Mouse (Mus musculus): ENCODE data around the gene Tunar.
A peak's percentile ranks its signal among the peaks of the same experiment; 100 is the strongest.

Gene Tunar

GRCm38 (mm10) chr12:105333570-105333969 lies at the start of gene Tunar:
Gene Tunar, plus strand, starts transcription at chr12:105333870.
- DNase-seq (ENCODE audit: low spot score) = no peak

- DNase-seq (ENCODE audit: low spot score) = no peak
These were observed 21.1 kb upstream of the Tunar start for GRCm38 (mm10) chr12:105312571-105313035.

GRCm38 (mm10) chr12:105314328-105314727 lies 19.3 kb upstream of the Tunar start:
- no peak for DNase-seq (ENCODE audit: low spot score)

GRCm38 (mm10) chr12:105322160-105322559 lies 11.5 kb upstream of the Tunar start:
- peak; percentile 5 for DNase-seq (ENCODE audit: low spot score)

- no peak for DNase-seq (ENCODE audit: low spot score)
These were observed 6.6 kb upstream of the Tunar start for GRCm38 (mm10) chr12:105327051-105327450.

GRCm38 (mm10) chr12:105328396-105328795 lies 5.3 kb upstream of the Tunar start:
- no peak for DNase-seq (ENCODE audit: low spot score)

- no peak for DNase-seq (ENCODE audit: low spot score)
These were observed 2.4 kb downstream of the Tunar start for GRCm38 (mm10) chr12:105336094-105336420.

GRCm38 (mm10) chr12:105336421-105337289 lies 3.0 kb downstream of the Tunar start:
- DNase-seq (ENCODE audit: low spot score) = no peak

- no peak for DNase-seq (ENCODE audit: low spot score)
These were observed 3.8 kb downstream of the Tunar start for GRCm38 (mm10) chr12:105337290-105338005.

- no peak for DNase-seq (ENCODE audit: low spot score)
These were observed 4.7 kb downstream of the Tunar start for GRCm38 (mm10) chr12:105338256-105338977.

GRCm38 (mm10) chr12:105341523-105341922 lies 7.9 kb downstream of the Tunar start:
- DNase-seq (ENCODE audit: low spot score) = no peak

GRCm38 (mm10) chr12:105344460-105344859 lies 10.8 kb downstream of the Tunar start:
- no peak for DNase-seq (ENCODE audit: low spot score)

- DNase-seq (ENCODE audit: low spot score) = no peak
These were observed 13.2 kb downstream of the Tunar start for GRCm38 (mm10) chr12:105346861-105347260.

- no peak for DNase-seq (ENCODE audit: low spot score)
These were observed 13.6 kb downstream of the Tunar start for GRCm38 (mm10) chr12:105347261-105347660.

- DNase-seq (ENCODE audit: low spot score) = no peak
These were observed 20.6 kb downstream of the Tunar start for GRCm38 (mm10) chr12:105354266-105354665.

GRCm38 (mm10) chr12:105354772-105355171 lies 21.1 kb downstream of the Tunar start:
- DNase-seq (ENCODE audit: low spot score) = no peak

GRCm38 (mm10) chr12:105356781-105357180 lies 23.1 kb downstream of the Tunar start:
- DNase-seq (ENCODE audit: low spot score) = no peak

- no peak for DNase-seq (ENCODE audit: low spot score)
These were observed 30.0 kb downstream of the Tunar start for GRCm38 (mm10) chr12:105363648-105364047.

GRCm38 (mm10) chr12:105374564-105374963 lies 40.9 kb downstream of the Tunar start:
- no peak for DNase-seq (ENCODE audit: low spot score)

- no peak for DNase-seq (ENCODE audit: low spot score)
These were observed 43.3 kb downstream of the Tunar start for GRCm38 (mm10) chr12:105376976-105377375.

GRCm38 (mm10) chr12:105382733-105383132 lies 49.1 kb downstream of the Tunar start:
- DNase-seq (ENCODE audit: low spot score) = no peak

- DNase-seq (ENCODE audit: low spot score) = peak; percentile 31
These were observed 61.0 kb downstream of the Tunar start for GRCm38 (mm10) chr12:105394671-105395070.

GRCm38 (mm10) chr12:105398172-105398571 lies 64.5 kb downstream of the Tunar start:
- DNase-seq (ENCODE audit: low spot score) = no peak
